Mouse (Mus musculus): ENCODE measurements around the gene Guk1. TPM values are rescaled to one million over a fixed set of nuclear protein-coding genes. Genes with fewer than 3 reads are reported as not detected.

Gene Guk1
- polyA plus RNA-seq, 1 experiment from 2014 or later, result 109 TPM

- H3K36me3 ChIP-seq, result peaks cover 8% of the 10 kb centered on the region; the same call in 1 of the 2 replicates
Measured at GRCm38 (mm10) chr11:59182864-59183331, 9.1 kb downstream of the Guk1 start, which contains the start of gene Gjc2. Gene Gjc2, minus strand, starts transcription at chr11:59183213.

GRCm38 (mm10) chr11:59176921-59177320 is 15.1 kb downstream of the Guk1 start:
- no peak for ATAC-seq (replicated peaks; ENCODE audit: insufficient number of reproducible peaks, insufficient read depth, low FRiP score, low read depth)

More at GRCm38 (mm10) chr11:59182864-59183331, 9.1 kb downstream of the Guk1 start, which contains the start of gene Gjc2:
- 29% methylated on average over 3 of the region's 3 CpGs for WGBS
- peak; percentile 42; the same call in 1 of the 2 replicates for ATAC-seq (replicated peaks; ENCODE audit: insufficient number of reproducible peaks, insufficient read depth, low FRiP score, low read depth)
- H3K27ac ChIP-seq, result peak within 1 kb of the TSS; percentile 78
- no peaks in the 10 kb centered on the region for H3K9me3 ChIP-seq (replicated peaks)
- no peak within 1 kb of the TSS for H3K4me3 ChIP-seq
- H3K4me2 ChIP-seq, result peak within 1 kb of the TSS; percentile 33
- peaks cover 16% of the 10 kb centered on the region for H3K27me3 ChIP-seq
- H3K4me1 ChIP-seq (replicated peaks), result peaks cover 29% of the 10 kb centered on the region
- H3K9ac ChIP-seq, result peak within 1 kb of the TSS; percentile 32

GRCm38 (mm10) chr11:59176475-59176874 is 15.5 kb downstream of the Guk1 start:
- Histone ChIP-seq H3K9ac (no peak overlapping the region), H3K9me3 (replicated peaks) (no peaks in the 10 kb centered on the region), H3K4me2 (peak overlapping the region; percentile 55), H3K4me3 (peak overlapping the region; percentile 34), H3K36me3 (no peaks in the 10 kb centered on the region), H3K4me1 (replicated peaks) (peaks cover 25% of the 10 kb centered on the region), H3K27ac (no peak overlapping the region), H3K27me3 (peaks cover 60% of the 10 kb centered on the region)
- WGBS, result 3% methylated on average over 47 of the region's 48 CpGs
- no peak; the same call in 1 of the 2 replicates for ATAC-seq (replicated peaks; ENCODE audit: insufficient number of reproducible peaks, insufficient read depth, low FRiP score, low read depth)

More at GRCm38 (mm10) chr11:59176921-59177320, 15.1 kb downstream of the Guk1 start:
- Histone ChIP-seq H3K9me3 (replicated peaks) (no peaks in the 10 kb centered on the region), H3K4me1 (replicated peaks) (peaks cover 25% of the 10 kb centered on the region), H3K36me3 (no peaks in the 10 kb centered on the region), H3K4me2 (peak overlapping the region; percentile 55), H3K9ac (no peak overlapping the region), H3K27ac (no peak overlapping the region), H3K4me3 (peak overlapping the region; percentile 34), H3K27me3 (peaks cover 60% of the 10 kb centered on the region)
- WGBS, result 7% methylated on average over 34 of the region's 34 CpGs

- no peak for ATAC-seq (replicated peaks; ENCODE audit: insufficient number of reproducible peaks, insufficient read depth, low FRiP score, low read depth)
- H3K27me3 ChIP-seq, result peaks cover 58% of the 10 kb centered on the region
- whole genome bisulfite sequencing, result 56% methylated on average over 6 of the region's 6 CpGs
Measured at GRCm38 (mm10) chr11:59174189-59174838, 17.7 kb downstream of the Guk1 start.

GRCm38 (mm10) chr11:59170549-59170948 is 21.5 kb downstream of the Guk1 start:
- H3K9ac ChIP-seq, result no peak overlapping the region
- WGBS, result 86% methylated on average over 4 of the region's 4 CpGs
- no peaks in the 10 kb centered on the region for H3K36me3 ChIP-seq
- H3K27ac ChIP-seq, result 0 out of 2 replicates have a peak overlapping the region, but pooled peaks have one; percentile 7
- H3K27me3 ChIP-seq, result peaks cover 21% of the 10 kb centered on the region
- no peak overlapping the region for H3K4me3 ChIP-seq
- 0 out of 2 replicates have a peak, but pooled peaks have one; percentile 4 for ATAC-seq (replicated peaks; ENCODE audit: insufficient number of reproducible peaks, insufficient read depth, low FRiP score, low read depth)
- 0 out of 2 replicates have a peak, but pooled peaks cover 10% of the 10 kb centered on the region for H3K4me1 ChIP-seq (replicated peaks)
- no peak overlapping the region for H3K4me2 ChIP-seq
- no peaks in the 10 kb centered on the region for H3K9me3 ChIP-seq (replicated peaks)

More at GRCm38 (mm10) chr11:59174189-59174838, 17.7 kb downstream of the Guk1 start:
- Histone ChIP-seq H3K27ac (no peak overlapping the region), H3K4me3 (no peak overlapping the region), H3K9me3 (replicated peaks) (no peaks in the 10 kb centered on the region), H3K4me2 (no peak overlapping the region), H3K4me1 (replicated peaks) (peaks cover 22% of the 10 kb centered on the region), H3K9ac (no peak overlapping the region), H3K36me3 (no peaks in the 10 kb centered on the region)

GRCm38 (mm10) chr11:59169807-59170206 is 22.2 kb downstream of the Guk1 start:
- Histone ChIP-seq H3K4me2 (no peak overlapping the region), H3K36me3 (no peaks in the 10 kb centered on the region), H3K4me3 (no peak overlapping the region), H3K27me3 (peaks cover 13% of the 10 kb centered on the region), H3K4me1 (replicated peaks) (0 out of 2 replicates have a peak, but pooled peaks cover 10% of the 10 kb centered on the region), H3K9me3 (replicated peaks) (no peaks in the 10 kb centered on the region), H3K9ac (no peak overlapping the region), H3K27ac (0 out of 2 replicates have a peak overlapping the region, but pooled peaks have one; percentile 7)
- ATAC-seq (replicated peaks; ENCODE audit: insufficient number of reproducible peaks, insufficient read depth, low FRiP score, low read depth), result no peak
- 47% methylated on average over 3 of the region's 3 CpGs for WGBS

GRCm38 (mm10) chr11:59165616-59166241 is 26.3 kb downstream of the Guk1 start:
- Histone ChIP-seq H3K9me3 (replicated peaks) (no peaks in the 10 kb centered on the region), H3K27ac (peak overlapping the region; percentile 53), H3K4me2 (no peak overlapping the region), H3K4me3 (no peak overlapping the region), H3K9ac (no peak overlapping the region), H3K27me3 (no peaks in the 10 kb centered on the region), H3K4me1 (replicated peaks) (peaks cover 37% of the 10 kb centered on the region), H3K36me3 (no peaks in the 10 kb centered on the region)
- ATAC-seq (replicated peaks; ENCODE audit: insufficient number of reproducible peaks, insufficient read depth, low FRiP score, low read depth), result no peak
- WGBS, result 39% methylated on average over 2 of the region's 2 CpGs

- 45% methylated on average over 9 of the region's 9 CpGs for WGBS
- Histone ChIP-seq H3K4me1 (replicated peaks) (peaks cover 34% of the 10 kb centered on the region), H3K9me3 (replicated peaks) (no peaks in the 10 kb centered on the region), H3K27ac (peak overlapping the region; percentile 100), H3K9ac (no peak overlapping the region), H3K27me3 (no peaks in the 10 kb centered on the region), H3K36me3 (no peaks in the 10 kb centered on the region), H3K4me3 (0 out of 2 replicates have a peak overlapping the region, but pooled peaks have one; percentile 83), H3K4me2 (peak overlapping the region; percentile 78)
- no peak for ATAC-seq (replicated peaks; ENCODE audit: insufficient number of reproducible peaks, insufficient read depth, low FRiP score, low read depth)
Measured at GRCm38 (mm10) chr11:59164384-59164783, 27.6 kb downstream of the Guk1 start.

GRCm38 (mm10) chr11:59163255-59164236 is 28.5 kb downstream of the Guk1 start, which contains the start of gene Iba57:
Gene Iba57, minus strand, starts transcription at chr11:59163739.
- peaks cover 34% of the 10 kb centered on the region for H3K4me1 ChIP-seq (replicated peaks)
- WGBS, result 2% methylated on average over 68 of the region's 68 CpGs
- peak within 1 kb of the TSS; percentile 89 for H3K9ac ChIP-seq
- peaks cover 3% of the 10 kb centered on the region; the same call in 1 of the 2 replicates for H3K36me3 ChIP-seq
- H3K4me3 ChIP-seq, result peak within 1 kb of the TSS; percentile 83
- peak; percentile 97 for ATAC-seq (replicated peaks; ENCODE audit: insufficient number of reproducible peaks, insufficient read depth, low FRiP score, low read depth)
- H3K9me3 ChIP-seq (replicated peaks), result no peaks in the 10 kb centered on the region
- peak within 1 kb of the TSS; percentile 100 for H3K27ac ChIP-seq
- no peaks in the 10 kb centered on the region for H3K27me3 ChIP-seq
- peak within 1 kb of the TSS; percentile 78 for H3K4me2 ChIP-seq

- no peaks in the 10 kb centered on the region for H3K9me3 ChIP-seq (replicated peaks)
- 54% methylated on average over 9 of the region's 9 CpGs for WGBS
- H3K4me3 ChIP-seq, result peak overlapping the region; percentile 83
- peak; percentile 3; the same call in 1 of the 2 replicates for ATAC-seq (replicated peaks; ENCODE audit: insufficient number of reproducible peaks, insufficient read depth, low FRiP score, low read depth)
- peaks cover 12% of the 10 kb centered on the region; the same call in 1 of the 2 replicates for H3K36me3 ChIP-seq
- peak overlapping the region; percentile 60 for H3K9ac ChIP-seq
- peaks cover 34% of the 10 kb centered on the region for H3K4me1 ChIP-seq (replicated peaks)
- H3K4me2 ChIP-seq, result peak overlapping the region; percentile 78
- no peaks in the 10 kb centered on the region for H3K27me3 ChIP-seq
- peak overlapping the region; percentile 100 for H3K27ac ChIP-seq
Measured at GRCm38 (mm10) chr11:59162443-59163254, 29.4 kb downstream of the Guk1 start.

Measured in heart, embryonic 15.5 days (tissue).